Mouse (Mus musculus) embryonic facial prominence, embryonic 15.5 days (tissue): ENCODE results near the gene Esrp2. TPM values are rescaled to one million over a fixed set of nuclear protein-coding genes. Genes with fewer than 3 reads are reported as not detected.

Source experiments
- ATAC-seq: fragments of 200-750 bp; cut with Nextera tagmentation; 2 replicates; pipeline ENCODE4 v1.8.0; 2017; ENCODE audit warnings: low read depth, moderate TSS enrichment; ENCODE audit not compliant: insufficient number of reproducible peaks, low FRiP score, low TSS enrichment
- H3K27ac ChIP-seq: fragments of 300-500 bp; sonication (generic); replicated peaks from 2 replicates; pipeline ENCODE4 v1.5.1; 2015; ENCODE audit warnings: mild to moderate bottlenecking, inconsistent platforms
- H3K27me3 ChIP-seq: fragments of 300-500 bp; sonication (generic); 2 replicates; pipeline ENCODE4 v1.6.1; 2015; ENCODE audit warnings: inconsistent platforms
- H3K36me3 ChIP-seq: fragments of 300-500 bp; sonication (generic); 2 replicates; pipeline ENCODE4 v1.6.1; 2015; ENCODE audit warnings: mild to moderate bottlenecking, inconsistent platforms
- H3K4me1 ChIP-seq: fragments of 300-500 bp; sonication (generic); 2 replicates; pipeline ENCODE4 v1.6.1; 2015; ENCODE audit warnings: inconsistent platforms
- H3K4me2 ChIP-seq: fragments of 300-500 bp; sonication (generic); replicated peaks from 2 replicates; pipeline ENCODE4 v1.6.1; 2015; ENCODE audit warnings: mild to moderate bottlenecking, inconsistent platforms
- H3K4me3 ChIP-seq: fragments of 300-500 bp; sonication (generic); replicated peaks from 2 replicates; pipeline ENCODE4 v1.5.1; 2015; ENCODE audit warnings: mild to moderate bottlenecking, inconsistent platforms
- H3K9ac ChIP-seq: fragments of 300-500 bp; sonication (generic); 2 replicates; pipeline ENCODE4 v1.6.1; 2015; ENCODE audit warnings: inconsistent platforms
- H3K9me3 ChIP-seq: fragments of 300-500 bp; sonication (generic); replicated peaks from 2 replicates; pipeline ENCODE4 v1.6.1; 2016; ENCODE audit warnings: inconsistent platforms
- WGBS: fragments of 180-500 bp; shearing (Covaris S2); methylation state at CpG from one replicate; pipeline ENCODE4 v1.1.7; 2015; 5-methylcytosine and 5-hydroxymethylcytosine counted together
- polyA plus RNA-seq: library from polyadenylated mRNA; unstranded; fragments of >200 nt; fragmentation: Nextera tagmentation; extraction: Ambion mirVana; gene quantifications from 2 replicates; pipeline ENCODE4 v1.2.1, GENCODE M21; 2015

Esrp2 gene
- polyA plus RNA-seq, 1 experiment from 2014 or later, result 55.4 TPM

GRCm38 (mm10) chr8:106146014-106146413, 9.2 kb upstream of the Esrp2 start:
- H3K36me3 ChIP-seq, result no peaks in the 10 kb centered on the region
- no peak overlapping the region for H3K9ac ChIP-seq
- no peak overlapping the region for H3K4me3 ChIP-seq
- no peaks in the 10 kb centered on the region for H3K27me3 ChIP-seq
- no peak overlapping the region for H3K27ac ChIP-seq
- no peak for ATAC-seq
- 91% methylated on average over 4 of the region's 4 CpGs for WGBS
- peaks cover 8% of the 10 kb centered on the region for H3K4me1 ChIP-seq
- H3K4me2 ChIP-seq, result no peak overlapping the region
- H3K9me3 ChIP-seq, result no peaks in the 10 kb centered on the region

- no peak overlapping the region for H3K4me3 ChIP-seq
- no peak for ATAC-seq
- WGBS, result 89% methylated on average over 2 of the region's 2 CpGs
- no peaks in the 10 kb centered on the region for H3K9me3 ChIP-seq
- no peak overlapping the region for H3K4me2 ChIP-seq
- peaks cover 4% of the 10 kb centered on the region; the same call in 1 of the 2 replicates for H3K4me1 ChIP-seq
- H3K36me3 ChIP-seq, result no peaks in the 10 kb centered on the region
- H3K27ac ChIP-seq, result no peak overlapping the region
- H3K27me3 ChIP-seq, result no peaks in the 10 kb centered on the region
- H3K9ac ChIP-seq, result no peak overlapping the region
Measured at GRCm38 (mm10) chr8:106145331-106145730, 8.6 kb upstream of the Esrp2 start.

- Histone ChIP-seq H3K4me2 (no peak overlapping the region), H3K4me3 (no peak overlapping the region), H3K36me3 (no peaks in the 10 kb centered on the region), H3K9ac (no peak overlapping the region), H3K9me3 (no peaks in the 10 kb centered on the region), H3K4me1 (peaks cover 24% of the 10 kb centered on the region), H3K27me3 (peaks cover 19% of the 10 kb centered on the region), H3K27ac (no peak overlapping the region)
- WGBS, result 16% methylated on average over 13 of the region's 13 CpGs
- no peak for ATAC-seq
Measured at GRCm38 (mm10) chr8:106140769-106141168, 4.0 kb upstream of the Esrp2 start.

- Histone ChIP-seq H3K4me1 (peaks cover 30% of the 10 kb centered on the region), H3K4me2 (no peak overlapping the region), H3K27me3 (peaks cover 25% of the 10 kb centered on the region), H3K4me3 (no peak overlapping the region), H3K27ac (no peak overlapping the region), H3K9ac (no peak overlapping the region), H3K9me3 (no peaks in the 10 kb centered on the region), H3K36me3 (no peaks in the 10 kb centered on the region)
- 61% methylated on average over 5 of the region's 5 CpGs for WGBS
- no peak for ATAC-seq
Measured at GRCm38 (mm10) chr8:106140191-106140590, 3.4 kb upstream of the Esrp2 start.

GRCm38 (mm10) chr8:106138616-106139015, 1.8 kb upstream of the Esrp2 start:
- 13% methylated on average over 7 of the region's 7 CpGs for WGBS
- Histone ChIP-seq H3K4me1 (peaks cover 37% of the 10 kb centered on the region), H3K27ac (peak overlapping the region; percentile 79)

GRCm38 (mm10) chr8:106137906-106138477, 1.2 kb upstream of the Esrp2 start:
- ATAC-seq, result no peak
- WGBS, result under 1% methylated on average over 24 of the region's 24 CpGs

More at GRCm38 (mm10) chr8:106138616-106139015, 1.8 kb upstream of the Esrp2 start:
- H3K27me3 ChIP-seq, result peaks cover 39% of the 10 kb centered on the region
- no peak overlapping the region; the same call in 1 of the 2 replicates for H3K9ac ChIP-seq
- no peaks in the 10 kb centered on the region for H3K9me3 ChIP-seq
- ATAC-seq, result no peak
- peak overlapping the region; percentile 90 for H3K4me2 ChIP-seq
- no peaks in the 10 kb centered on the region for H3K36me3 ChIP-seq
- peak overlapping the region; percentile 54 for H3K4me3 ChIP-seq

GRCm38 (mm10) chr8:106137218-106137905, 588 bp upstream of the Esrp2 start:
- peak overlapping the region; percentile 54 for H3K4me3 ChIP-seq
- H3K27ac ChIP-seq, result peak overlapping the region; percentile 79
- H3K9ac ChIP-seq, result peak overlapping the region; percentile 12
- no peaks in the 10 kb centered on the region for H3K9me3 ChIP-seq
- peaks cover 7% of the 10 kb centered on the region for H3K36me3 ChIP-seq
- H3K4me2 ChIP-seq, result peak overlapping the region; percentile 90
- ATAC-seq, result no peak
- H3K4me1 ChIP-seq, result peaks cover 40% of the 10 kb centered on the region
- peaks cover 46% of the 10 kb centered on the region for H3K27me3 ChIP-seq
- WGBS, result 7% methylated on average over 22 of the region's 22 CpGs

More at GRCm38 (mm10) chr8:106137906-106138477, 1.2 kb upstream of the Esrp2 start:
- peaks cover 1% of the 10 kb centered on the region for H3K36me3 ChIP-seq
- peak overlapping the region; percentile 90 for H3K4me2 ChIP-seq
- peak overlapping the region; percentile 79 for H3K27ac ChIP-seq
- H3K27me3 ChIP-seq, result peaks cover 45% of the 10 kb centered on the region
- H3K4me3 ChIP-seq, result peak overlapping the region; percentile 54
- peaks cover 40% of the 10 kb centered on the region for H3K4me1 ChIP-seq
- peak overlapping the region; percentile 7 for H3K9ac ChIP-seq
- H3K9me3 ChIP-seq, result no peaks in the 10 kb centered on the region

GRCm38 (mm10) chr8:106135672-106136071, 1.1 kb downstream of the Esrp2 start:
- Histone ChIP-seq H3K27me3 (peaks cover 46% of the 10 kb centered on the region), H3K4me1 (peaks cover 36% of the 10 kb centered on the region), H3K9ac (no peak overlapping the region), H3K4me3 (peak overlapping the region; percentile 54), H3K27ac (peak overlapping the region; percentile 79), H3K36me3 (peaks cover 22% of the 10 kb centered on the region), H3K9me3 (no peaks in the 10 kb centered on the region), H3K4me2 (peak overlapping the region; percentile 90)
- ATAC-seq, result no peak
- WGBS, result 4% methylated on average over 19 of the region's 19 CpGs

GRCm38 (mm10) chr8:106134751-106135571, 1.8 kb downstream of the Esrp2 start:
- peak overlapping the region; percentile 54 for H3K4me3 ChIP-seq
- H3K9ac ChIP-seq, result no peak overlapping the region
- H3K9me3 ChIP-seq, result no peaks in the 10 kb centered on the region
- H3K27me3 ChIP-seq, result peaks cover 46% of the 10 kb centered on the region
- H3K36me3 ChIP-seq, result peaks cover 29% of the 10 kb centered on the region
- peak overlapping the region; percentile 79 for H3K27ac ChIP-seq
- H3K4me2 ChIP-seq, result peak overlapping the region; percentile 90
- 14% methylated on average over 14 of the region's 14 CpGs for WGBS
- peaks cover 36% of the 10 kb centered on the region for H3K4me1 ChIP-seq
- peak; percentile 67 for ATAC-seq

- Histone ChIP-seq H3K27me3 (peaks cover 46% of the 10 kb centered on the region), H3K27ac (peak overlapping the region; percentile 79; the same call in 1 of the 2 replicates), H3K4me1 (peaks cover 36% of the 10 kb centered on the region), H3K9ac (no peak overlapping the region), H3K4me2 (peak overlapping the region; percentile 90), H3K36me3 (peaks cover 38% of the 10 kb centered on the region), H3K9me3 (no peaks in the 10 kb centered on the region), H3K4me3 (no peak overlapping the region)
- ATAC-seq, result no peak
- WGBS, result 75% methylated on average over 6 of the region's 6 CpGs
Measured at GRCm38 (mm10) chr8:106133946-106134345, 2.8 kb downstream of the Esrp2 start.

GRCm38 (mm10) chr8:106133526-106133925, 3.2 kb downstream of the Esrp2 start:
- Histone ChIP-seq H3K4me1 (peaks cover 36% of the 10 kb centered on the region), H3K4me3 (no peak overlapping the region), H3K9me3 (no peaks in the 10 kb centered on the region), H3K27ac (0 out of 2 replicates have a peak overlapping the region, but pooled peaks have one; percentile 39), H3K27me3 (peaks cover 46% of the 10 kb centered on the region), H3K4me2 (peak overlapping the region; percentile 90), H3K36me3 (peaks cover 42% of the 10 kb centered on the region), H3K9ac (no peak overlapping the region)
- no peak for ATAC-seq
- 64% methylated on average over 13 of the region's 13 CpGs for WGBS
